Mouse (Mus musculus) hindbrain, postnatal 0 days (tissue): Measurements from ENCODE around the gene Ndufb5. TPM values are rescaled to one million over a fixed set of nuclear protein-coding genes. Genes with fewer than 3 reads are reported as not detected.
A peak's percentile ranks its signal among the peaks of the same experiment; 100 is the strongest.
"Not testable (repeated sequence)": the region's sequence is repeated elsewhere in the genome, so short reads cannot be mapped to it uniquely, and the experiment has no call there.

ENCODE experiments used
- ATAC-seq: fragments of 200-750 bp; cut with Nextera tagmentation; 2 replicates; pipeline ENCODE4 v1.8.0; 2017; ENCODE audit warnings: mild to moderate bottlenecking, moderate TSS enrichment, moderate library complexity
- DNase-seq: peaks from one replicate; pipeline ENCODE4 v3.0.0-alpha.2; 2015; ENCODE audit warnings: low spot score
- H3K27ac ChIP-seq: fragments of 300-500 bp; sonication (generic); 2 replicates; pipeline ENCODE4 v1.5.1; 2014; ENCODE audit warnings: mild to moderate bottlenecking
- H3K27me3 ChIP-seq: fragments of 300-500 bp; sonication (generic); 2 replicates; pipeline ENCODE4 v1.6.1; 2014; ENCODE audit warnings: low read length, mixed read lengths; ENCODE audit not compliant: insufficient read depth
- H3K36me3 ChIP-seq: fragments of 300-500 bp; sonication (generic); 2 replicates; pipeline ENCODE4 v1.6.1; 2014; ENCODE audit warnings: low read length, mixed read lengths; ENCODE audit not compliant: insufficient read depth
- H3K4me1 ChIP-seq: fragments of 300-500 bp; sonication (generic); 2 replicates; pipeline ENCODE4 v1.6.1; 2014; ENCODE audit warnings: antibody characterized with exemption, low read length, mixed read lengths; ENCODE audit not compliant: insufficient read depth
- H3K4me2 ChIP-seq: fragments of 300-500 bp; sonication (generic); 2 replicates; pipeline ENCODE4 v1.6.1; 2014; ENCODE audit warnings: low read depth, mild to moderate bottlenecking, low read length, moderate library complexity, mixed read lengths
- H3K4me3 ChIP-seq: fragments of 300-500 bp; sonication (generic); 2 replicates; pipeline ENCODE4 v1.5.1; 2014; ENCODE audit warnings: low read length
- H3K9ac ChIP-seq: fragments of 300-500 bp; sonication (generic); replicated peaks from 2 replicates; pipeline ENCODE4 v1.6.1; 2014; ENCODE audit warnings: mild to moderate bottlenecking, low read length, moderate library complexity, mixed read lengths
- H3K9me3 ChIP-seq: fragments of 300-500 bp; sonication (generic); 2 replicates; pipeline ENCODE4 v1.6.1; 2016; ENCODE audit warnings: low read length, mixed read lengths
- CTCF ChIP-seq: IDR thresholded peaks from 2 replicates; pipeline ENCODE4 v1.5.1; 2016; ENCODE audit warnings: antibody characterized with exemption, control low read depth, low read depth
- WGBS: fragments of 180-500 bp; shearing (Covaris S2); extraction: QIAGEN DNeasy Blood & Tissue Kit; methylation state at CpG from one replicate; pipeline ENCODE4 v1.1.7; 2014; 5-methylcytosine and 5-hydroxymethylcytosine counted together
- polyA plus RNA-seq: library from polyadenylated mRNA; unstranded; fragments of >200 nt; fragmentation: Nextera tagmentation; extraction: Ambion mirVana; gene quantifications from 2 replicates; pipeline ENCODE4 v1.2.1, GENCODE M21; 2015
- total RNA-seq: library from RNA; depleted of rRNA; stranded (reverse); fragments of >200 nt; gene quantifications from 2 replicates; pipeline ENCODE4 v1.2.3, GENCODE M21; 2014

Ndufb5 gene
- total and polyA plus RNA-seq, 2 experiments from 2014 or later, result 397 to 494 TPM

DNA sequence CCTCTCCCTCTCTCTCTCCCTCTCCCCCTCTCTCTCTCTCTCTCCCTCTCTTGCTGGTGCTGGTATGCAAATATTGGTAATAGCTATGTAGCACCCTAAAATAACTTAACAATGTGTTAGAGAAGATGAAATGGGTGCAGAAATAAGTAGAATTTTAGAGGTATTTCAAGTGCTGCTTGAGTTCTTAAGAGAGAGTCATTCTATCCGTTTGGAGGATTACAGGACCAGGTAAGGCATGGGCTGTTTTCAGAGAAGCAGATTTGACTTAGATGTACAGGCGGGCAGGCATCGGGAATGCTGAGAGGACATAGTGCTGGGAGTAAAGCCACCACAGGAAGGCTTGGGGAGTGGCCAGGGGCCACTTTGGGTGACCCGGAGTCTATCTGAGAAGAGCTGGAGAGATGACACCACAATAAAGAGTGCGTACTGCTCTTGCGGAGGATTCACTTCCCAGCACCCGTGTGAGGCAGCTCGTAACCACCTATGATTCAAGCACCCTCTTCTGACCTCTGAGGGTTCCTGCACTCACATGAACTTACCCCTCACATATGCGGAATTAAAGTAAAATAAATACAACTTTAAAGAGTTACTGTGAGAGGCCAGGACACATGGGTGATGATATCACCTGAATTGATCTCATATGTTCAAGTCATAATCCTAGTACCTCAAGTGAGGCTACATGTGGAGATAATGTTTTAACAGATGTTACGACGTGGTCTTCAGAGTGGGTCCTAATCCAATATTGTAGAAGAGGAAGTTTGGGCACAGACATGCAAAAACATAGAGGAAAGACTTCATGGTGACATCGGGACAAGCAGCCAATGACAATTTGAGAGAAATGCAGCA is 41.8 kb upstream of the Ndufb5 start:
- WGBS, result 81% methylated on average over 12 of the region's 12 CpGs
- ATAC-seq, result no peak
- DNase-seq, result no peak
- Histone ChIP-seq H3K36me3 (no peaks in the 10 kb centered on the region), H3K9me3 (no peaks in the 10 kb centered on the region), H3K4me1 (no peaks in the 10 kb centered on the region), H3K27ac (no peak overlapping the region), H3K4me3 (no peak overlapping the region), H3K27me3 (no peaks in the 10 kb centered on the region), H3K9ac (no peak overlapping the region), H3K4me2 (no peak overlapping the region)
- TF ChIP-seq CTCF, result 0 out of 2 replicates have a peak, but pooled peaks have one; percentile 14

DNA sequence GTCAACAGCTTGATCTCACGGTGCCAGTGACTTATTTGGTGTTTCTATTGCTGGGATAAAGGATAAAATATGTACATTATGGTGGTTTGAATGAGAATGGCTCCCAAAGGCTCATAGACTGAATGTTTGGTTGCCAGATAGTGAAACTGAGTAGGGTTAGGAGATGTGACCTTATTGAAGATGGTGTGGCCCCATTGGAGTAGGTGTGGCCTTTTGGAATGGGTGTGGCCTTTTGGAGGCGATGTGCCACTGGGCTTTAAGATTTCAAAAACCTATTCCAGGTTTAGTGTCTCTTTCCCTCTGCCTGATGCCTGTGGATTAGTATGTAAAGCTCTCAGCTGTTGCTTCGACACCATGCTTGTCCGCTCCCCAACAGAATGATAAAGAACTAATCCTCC is 41.2 kb upstream of the Ndufb5 start:
- no peaks in the 10 kb centered on the region for H3K27me3 ChIP-seq
- 87% methylated on average over 4 of the region's 4 CpGs for whole genome bisulfite sequencing
- ATAC-seq (no peak), DNase-seq (no peak)
- H3K4me3 ChIP-seq, result no peak overlapping the region
- no peak overlapping the region for H3K9ac ChIP-seq
- no peaks in the 10 kb centered on the region for H3K36me3 ChIP-seq
- no peak overlapping the region for H3K27ac ChIP-seq
- H3K4me1 ChIP-seq, result no peaks in the 10 kb centered on the region
- H3K9me3 ChIP-seq, result no peaks in the 10 kb centered on the region
- H3K4me2 ChIP-seq, result no peak overlapping the region
- TF ChIP-seq CTCF, result no peak

DNA sequence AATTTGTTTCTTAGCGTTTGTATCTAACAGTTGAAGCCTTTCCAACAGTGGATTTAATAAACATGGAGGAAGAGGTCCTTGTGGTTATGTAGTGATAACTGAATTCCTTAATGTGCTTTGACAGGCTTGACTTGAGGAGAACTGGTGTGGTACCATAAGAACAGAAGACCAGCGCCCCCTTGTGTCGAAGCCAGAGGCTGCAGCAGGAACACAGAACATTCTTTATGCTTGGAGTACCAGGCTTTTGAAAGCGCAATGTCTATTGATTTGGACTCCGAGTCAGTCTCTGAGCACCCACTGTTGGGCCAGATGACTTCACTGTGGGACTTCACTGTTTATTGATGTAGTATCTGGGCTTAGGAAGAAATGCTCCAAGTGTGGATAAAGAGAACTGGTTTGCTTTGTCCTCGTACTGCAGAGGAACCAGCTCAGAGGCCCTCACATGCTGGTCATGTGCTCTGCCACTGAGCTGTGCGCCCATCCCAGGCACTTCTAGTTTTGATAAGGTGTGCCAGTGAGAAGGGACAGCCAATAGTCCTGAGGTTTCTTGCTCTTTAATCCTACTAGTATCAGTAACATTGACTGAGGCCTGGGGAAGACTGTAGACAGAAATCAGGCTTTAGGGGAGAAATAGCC is 38.4 kb upstream of the Ndufb5 start:
- Histone ChIP-seq H3K9me3 (no peaks in the 10 kb centered on the region), H3K27me3 (no peaks in the 10 kb centered on the region), H3K27ac (no peak overlapping the region), H3K4me1 (no peaks in the 10 kb centered on the region), H3K4me3 (no peak overlapping the region), H3K36me3 (no peaks in the 10 kb centered on the region), H3K4me2 (no peak overlapping the region), H3K9ac (no peak overlapping the region)
- WGBS, result 29% methylated on average over 7 of the region's 7 CpGs
- DNase-seq, result peak; percentile 95
- ATAC-seq, result peak; percentile 94
- peak; percentile 96 for TF ChIP-seq CTCF

DNA sequence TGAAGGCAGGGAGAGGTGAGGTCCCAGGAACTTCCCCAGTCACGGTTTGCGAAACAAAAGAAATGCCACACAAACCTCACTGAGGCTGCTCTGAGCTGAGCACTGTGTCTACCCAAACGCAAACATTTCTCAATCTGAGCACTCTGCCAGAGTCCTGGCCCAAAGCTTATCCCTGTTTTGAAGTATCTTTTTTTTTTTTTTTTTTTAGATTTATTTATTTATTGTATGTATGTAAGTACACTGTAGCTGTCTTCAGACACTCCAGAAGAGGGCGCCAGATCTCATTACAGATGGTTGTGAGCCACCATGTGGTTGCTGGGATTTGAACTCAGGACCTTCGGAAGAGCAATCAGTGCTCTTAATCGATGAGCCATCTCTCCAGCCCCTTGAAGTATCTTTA is 32.8 kb upstream of the Ndufb5 start:
- not testable (repeated sequence) for H3K4me2 ChIP-seq
- 91% methylated on average over 6 of the region's 6 CpGs for WGBS

DNA sequence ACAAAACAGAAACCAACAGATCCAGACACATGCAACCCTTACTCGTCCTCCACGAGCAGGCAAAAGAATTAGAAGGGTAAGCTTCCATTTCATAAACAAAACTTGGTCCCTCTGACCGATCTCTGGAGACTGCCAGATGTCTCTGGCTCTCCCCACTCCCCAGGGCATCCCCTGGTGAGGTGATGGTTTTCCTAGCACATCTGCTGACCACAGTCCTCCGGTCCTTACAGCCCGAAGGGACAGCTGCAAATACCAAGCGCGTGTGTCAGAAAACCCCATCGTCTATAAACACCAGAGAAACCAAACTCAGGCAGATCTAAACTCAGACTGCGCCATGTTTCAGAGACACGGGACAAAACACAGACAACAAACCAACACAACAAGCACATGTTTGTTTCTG is 32.2 kb upstream of the Ndufb5 start:
- H3K27ac ChIP-seq, H3K4me1 ChIP-seq, H3K36me3 ChIP-seq, H3K9ac ChIP-seq, H3K9me3 ChIP-seq, DNase-seq, H3K4me3 ChIP-seq, H3K4me2 ChIP-seq, ATAC-seq, H3K27me3 ChIP-seq: not testable (repeated sequence)
- 94% methylated on average over 10 of the region's 10 CpGs for WGBS

More for the DNA sequence above, 32.8 kb upstream of the Ndufb5 start:
- not testable (repeated sequence) for H3K4me3 ChIP-seq, H3K4me1 ChIP-seq, H3K9ac ChIP-seq, ATAC-seq, DNase-seq, H3K27ac ChIP-seq, H3K27me3 ChIP-seq, H3K36me3 ChIP-seq, H3K9me3 ChIP-seq

DNA sequence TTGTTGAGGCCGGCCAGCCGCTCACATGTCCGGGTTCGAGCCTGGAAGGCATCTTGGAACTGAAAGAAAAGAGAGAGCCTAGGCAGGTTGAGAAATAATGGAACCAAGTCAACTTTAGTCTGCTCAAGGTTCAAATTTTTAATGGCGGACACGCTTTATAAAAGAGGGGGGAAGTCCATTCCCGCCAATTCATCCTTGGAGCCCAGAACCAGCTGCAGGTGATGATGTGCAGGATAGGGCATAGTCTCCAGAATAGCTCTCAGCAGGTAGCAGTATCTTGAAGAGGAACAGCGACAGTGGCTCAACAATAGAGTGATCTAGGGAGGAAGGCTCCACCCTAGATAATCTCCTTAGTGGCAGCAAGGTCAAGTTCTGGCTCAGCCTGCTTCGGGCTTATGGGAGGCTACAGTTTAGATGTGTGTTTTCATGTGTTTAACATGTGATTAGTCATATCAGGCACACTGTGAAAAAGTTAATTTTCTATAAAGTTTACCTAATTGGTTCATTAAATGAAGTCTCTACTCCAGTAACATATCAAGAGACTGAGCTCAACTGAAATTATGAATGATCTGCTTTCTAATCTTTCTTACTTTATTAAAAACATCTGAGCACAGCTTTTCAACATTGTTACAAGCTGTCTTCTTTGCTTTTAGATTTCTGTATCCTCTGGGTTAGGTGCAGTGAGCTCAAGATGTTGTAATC is 31.0 kb upstream of the Ndufb5 start, which contains the start of gene Actl6a:
Gene Actl6a, plus strand, starts transcription at position 652 of the 702 bp plus-strand sequence.
- not testable (repeated sequence) for H3K9me3 ChIP-seq, H3K36me3 ChIP-seq, ATAC-seq, DNase-seq, H3K4me2 ChIP-seq, H3K4me1 ChIP-seq, H3K4me3 ChIP-seq, H3K27me3 ChIP-seq, H3K27ac ChIP-seq, H3K9ac ChIP-seq
- 81% methylated on average over 9 of the region's 9 CpGs for WGBS
